Mouse (Mus musculus): Measurements from ENCODE around the gene Auts2. TPM values are rescaled to one million over a fixed set of nuclear protein-coding genes. Genes with fewer than 3 reads are reported as not detected.
A peak's percentile ranks its signal among the peaks of the same experiment; 100 is the strongest.

The Auts2 gene
- polyA plus RNA-seq, 1 experiment from 2014 or later, result 36.0 TPM

- H3K27me3 ChIP-seq (ENCODE audit: control insufficient read depth, insufficient read depth, low read length), result no peaks in the 10 kb centered on the region
- no peaks in the 10 kb centered on the region for H3K9me3 ChIP-seq (ENCODE audit: control insufficient read depth, low read length)
- no peaks in the 10 kb centered on the region for H3K36me3 ChIP-seq (ENCODE audit: control insufficient read depth, insufficient read depth, low read length)
- no peak overlapping the region for H3K4me2 ChIP-seq
- no peak overlapping the region for H3K27ac ChIP-seq (ENCODE audit: low read depth, low read length)
- H3K4me1 ChIP-seq (ENCODE audit: control insufficient read depth, insufficient read depth, low read length), result peaks cover 4% of the 10 kb centered on the region; the same call in 1 of the 2 replicates
- no peak for DNase-seq (ENCODE audit: low spot score, missing footprints)
- ATAC-seq (ENCODE audit: low FRiP score), result no peak
- 76% methylated on average over 4 of the region's 4 CpGs for WGBS
- H3K9ac ChIP-seq (ENCODE audit: low read length), result no peak overlapping the region
- H3K4me3 ChIP-seq (ENCODE audit: low read depth, low read length), result no peak overlapping the region
Measured at GRCm38 (mm10) chr5:131873116-131873515, 670.0 kb downstream of the Auts2 start.

GRCm38 (mm10) chr5:131869711-131870499, 673.2 kb downstream of the Auts2 start:
- DNase-seq (ENCODE audit: low spot score, missing footprints), result no peak
- no peak for ATAC-seq (ENCODE audit: low FRiP score)
- no peak overlapping the region for H3K9ac ChIP-seq (ENCODE audit: low read length)
- no peaks in the 10 kb centered on the region for H3K36me3 ChIP-seq (ENCODE audit: control insufficient read depth, insufficient read depth, low read length)
- no peak overlapping the region for H3K27ac ChIP-seq (ENCODE audit: low read depth, low read length)
- 91% methylated on average over 11 of the region's 11 CpGs for WGBS
- H3K9me3 ChIP-seq (ENCODE audit: control insufficient read depth, low read length), result no peaks in the 10 kb centered on the region
- no peak overlapping the region for H3K4me2 ChIP-seq
- no peak overlapping the region for H3K4me3 ChIP-seq (ENCODE audit: low read depth, low read length)
- no peaks in the 10 kb centered on the region for H3K27me3 ChIP-seq (ENCODE audit: control insufficient read depth, insufficient read depth, low read length)
- H3K4me1 ChIP-seq (ENCODE audit: control insufficient read depth, insufficient read depth, low read length), result peaks cover 4% of the 10 kb centered on the region; the same call in 1 of the 2 replicates

- DNase-seq (ENCODE audit: low spot score, missing footprints), result no peak
- H3K4me1 ChIP-seq (ENCODE audit: control insufficient read depth, insufficient read depth, low read length), result no peaks in the 10 kb centered on the region
- no peak overlapping the region for H3K4me3 ChIP-seq (ENCODE audit: low read depth, low read length)
- H3K9ac ChIP-seq (ENCODE audit: low read length), result no peak overlapping the region
- H3K4me2 ChIP-seq, result no peak overlapping the region
- no peak overlapping the region for H3K27ac ChIP-seq (ENCODE audit: low read depth, low read length)
- no peaks in the 10 kb centered on the region for H3K36me3 ChIP-seq (ENCODE audit: control insufficient read depth, insufficient read depth, low read length)
- WGBS, result 79% methylated on average over 5 of the region's 5 CpGs
- no peaks in the 10 kb centered on the region for H3K27me3 ChIP-seq (ENCODE audit: control insufficient read depth, insufficient read depth, low read length)
- ATAC-seq (ENCODE audit: low FRiP score), result no peak
- H3K9me3 ChIP-seq (ENCODE audit: control insufficient read depth, low read length), result no peaks in the 10 kb centered on the region
Measured at GRCm38 (mm10) chr5:131865200-131865599, 677.9 kb downstream of the Auts2 start.

GRCm38 (mm10) chr5:131857976-131858375, 685.2 kb downstream of the Auts2 start:
- Histone ChIP-seq H3K9me3 (ENCODE audit: control insufficient read depth, low read length) (no peaks in the 10 kb centered on the region), H3K4me1 (ENCODE audit: control insufficient read depth, insufficient read depth, low read length) (peaks cover 8% of the 10 kb centered on the region; the same call in 1 of the 2 replicates), H3K27ac (ENCODE audit: low read depth, low read length) (no peak overlapping the region), H3K9ac (ENCODE audit: low read length) (no peak overlapping the region), H3K4me3 (ENCODE audit: low read depth, low read length) (no peak overlapping the region), H3K4me2 (no peak overlapping the region), H3K36me3 (ENCODE audit: control insufficient read depth, insufficient read depth, low read length) (no peaks in the 10 kb centered on the region), H3K27me3 (ENCODE audit: control insufficient read depth, insufficient read depth, low read length) (no peaks in the 10 kb centered on the region)
- WGBS, result 88% methylated on average over 5 of the region's 5 CpGs
- no peak for ATAC-seq (ENCODE audit: low FRiP score)
- DNase-seq (ENCODE audit: low spot score, missing footprints), result no peak

GRCm38 (mm10) chr5:131855358-131855757, 687.8 kb downstream of the Auts2 start:
- Histone ChIP-seq H3K27ac (ENCODE audit: low read depth, low read length) (no peak overlapping the region), H3K4me2 (no peak overlapping the region), H3K4me1 (ENCODE audit: control insufficient read depth, insufficient read depth, low read length) (peaks cover 8% of the 10 kb centered on the region; the same call in 1 of the 2 replicates), H3K4me3 (ENCODE audit: low read depth, low read length) (no peak overlapping the region), H3K9me3 (ENCODE audit: control insufficient read depth, low read length) (no peaks in the 10 kb centered on the region), H3K36me3 (ENCODE audit: control insufficient read depth, insufficient read depth, low read length) (no peaks in the 10 kb centered on the region), H3K9ac (ENCODE audit: low read length) (no peak overlapping the region), H3K27me3 (ENCODE audit: control insufficient read depth, insufficient read depth, low read length) (no peaks in the 10 kb centered on the region)
- DNase-seq (ENCODE audit: low spot score, missing footprints) (no peak), ATAC-seq (ENCODE audit: low FRiP score) (peak; percentile 59; the same call in 1 of the 2 replicates)
- 34% methylated on average over 8 of the region's 8 CpGs for WGBS

- Histone ChIP-seq H3K4me1 (ENCODE audit: control insufficient read depth, insufficient read depth, low read length) (peaks cover 8% of the 10 kb centered on the region; the same call in 1 of the 2 replicates), H3K9me3 (ENCODE audit: control insufficient read depth, low read length) (no peaks in the 10 kb centered on the region), H3K36me3 (ENCODE audit: control insufficient read depth, insufficient read depth, low read length) (no peaks in the 10 kb centered on the region), H3K4me3 (ENCODE audit: low read depth, low read length) (no peak overlapping the region), H3K27ac (ENCODE audit: low read depth, low read length) (no peak overlapping the region), H3K9ac (ENCODE audit: low read length) (no peak overlapping the region), H3K27me3 (ENCODE audit: control insufficient read depth, insufficient read depth, low read length) (no peaks in the 10 kb centered on the region), H3K4me2 (no peak overlapping the region)
- ATAC-seq (ENCODE audit: low FRiP score) (no peak), DNase-seq (ENCODE audit: low spot score, missing footprints) (peak; percentile 90)
- WGBS, result 65% methylated on average over 20 of the region's 20 CpGs
Measured at GRCm38 (mm10) chr5:131851597-131852453, 691.3 kb downstream of the Auts2 start.

GRCm38 (mm10) chr5:131850632-131851335, 692.4 kb downstream of the Auts2 start:
- no peaks in the 10 kb centered on the region for H3K36me3 ChIP-seq (ENCODE audit: control insufficient read depth, insufficient read depth, low read length)
- peak; percentile 62 for DNase-seq (ENCODE audit: low spot score, missing footprints)
- H3K9ac ChIP-seq (ENCODE audit: low read length), result no peak overlapping the region
- H3K27ac ChIP-seq (ENCODE audit: low read depth, low read length), result no peak overlapping the region
- WGBS, result 75% methylated on average over 8 of the region's 8 CpGs
- no peaks in the 10 kb centered on the region for H3K27me3 ChIP-seq (ENCODE audit: control insufficient read depth, insufficient read depth, low read length)
- 0 out of 2 replicates have a peak, but pooled peaks cover 4% of the 10 kb centered on the region for H3K4me1 ChIP-seq (ENCODE audit: control insufficient read depth, insufficient read depth, low read length)
- no peak overlapping the region for H3K4me3 ChIP-seq (ENCODE audit: low read depth, low read length)
- no peaks in the 10 kb centered on the region for H3K9me3 ChIP-seq (ENCODE audit: control insufficient read depth, low read length)
- ATAC-seq (ENCODE audit: low FRiP score), result no peak
- no peak overlapping the region for H3K4me2 ChIP-seq

- DNase-seq (ENCODE audit: low spot score, missing footprints) (peak; percentile 51), ATAC-seq (ENCODE audit: low FRiP score) (no peak)
- H3K9me3 ChIP-seq (ENCODE audit: control insufficient read depth, low read length), result no peaks in the 10 kb centered on the region
- no peak overlapping the region for H3K4me2 ChIP-seq
- no peak overlapping the region for H3K9ac ChIP-seq (ENCODE audit: low read length)
- WGBS, result 66% methylated on average over 3 of the region's 3 CpGs
- no peaks in the 10 kb centered on the region for H3K36me3 ChIP-seq (ENCODE audit: control insufficient read depth, insufficient read depth, low read length)
- H3K27me3 ChIP-seq (ENCODE audit: control insufficient read depth, insufficient read depth, low read length), result no peaks in the 10 kb centered on the region
- H3K4me1 ChIP-seq (ENCODE audit: control insufficient read depth, insufficient read depth, low read length), result no peaks in the 10 kb centered on the region
- H3K27ac ChIP-seq (ENCODE audit: low read depth, low read length), result no peak overlapping the region
- no peak overlapping the region for H3K4me3 ChIP-seq (ENCODE audit: low read depth, low read length)
Measured at GRCm38 (mm10) chr5:131849644-131850043, 693.5 kb downstream of the Auts2 start.

All from midbrain, embryonic 11.5 days (tissue).